Mouse (Mus musculus) spleen, adult 2 months (tissue): ENCODE measurements around the gene Tvp23b. TPM values are rescaled to one million over a fixed set of nuclear protein-coding genes. Genes with fewer than 3 reads are reported as not detected.

Source experiments
- DNase-seq, 2 experiments: peaks; one replicate each; pipeline versions ENCODE4 v3.0.0 to v3.0.0-alpha.2; 2012 to 2021; ENCODE audit warnings: low spot score in 2 of 2, low read depth in 1 of 2
- H3K27ac ChIP-seq: fragments of 200-500 bp; 2 replicates; pipeline ENCODE4 v1.5.1; 2012; ENCODE audit warnings: low read length, inconsistent platforms; ENCODE audit not compliant: insufficient read depth
- H3K27me3 ChIP-seq: fragments of 200-500 bp; 2 replicates; pipeline ENCODE4 v1.6.1; 2012; ENCODE audit warnings: mild to moderate bottlenecking, moderate library complexity, low read length, inconsistent platforms; ENCODE audit not compliant: control insufficient read depth, insufficient read depth
- H3K36me3 ChIP-seq: fragments of 200-500 bp; 2 replicates; pipeline ENCODE4 v1.6.1; 2012; ENCODE audit warnings: mild to moderate bottlenecking, low read length, inconsistent platforms; ENCODE audit not compliant: control insufficient read depth, insufficient read depth
- H3K4me1 ChIP-seq: fragments of 200-500 bp; 2 replicates; pipeline ENCODE4 v1.6.1; 2011; ENCODE audit warnings: inconsistent platforms; ENCODE audit not compliant: control insufficient read depth, insufficient read depth, insufficient read length
- H3K4me3 ChIP-seq: fragments of 200-500 bp; 2 replicates; pipeline ENCODE4 v1.5.1; 2011; ENCODE audit warnings: mild to moderate bottlenecking, inconsistent platforms; ENCODE audit not compliant: insufficient read depth, insufficient read length; ENCODE audit errors: extremely low read depth
- CTCF ChIP-seq: fragments of 200-500 bp; IDR thresholded peaks from 2 replicates; pipeline ENCODE4 v1.5.1; 2011; ENCODE audit warnings: mild to moderate bottlenecking, inconsistent platforms; ENCODE audit not compliant: insufficient read depth, insufficient read length, insufficient replicate concordance; ENCODE audit errors: extremely low read depth
- POLR2A ChIP-seq: fragments of 200-500 bp; IDR thresholded peaks from 2 replicates; pipeline ENCODE4 v1.6.1; 2011; ENCODE audit warnings: low read depth, low read length, inconsistent platforms
- whole genome bisulfite sequencing: fragments of 180-500 bp; shearing (Covaris S2); methylation state at CpG from one replicate; pipeline ENCODE4 v1.1.7; 2018; 5-methylcytosine and 5-hydroxymethylcytosine counted together
- polyA plus RNA-seq: library from polyadenylated mRNA; depleted of rRNA; stranded (reverse); fragments of >200 nt; gene quantifications from 2 replicates; pipeline ENCODE4 v1.2.3, GENCODE M21; 2012

Gene Tvp23b
- polyA plus RNA-seq, 1 experiment, result 6.2 TPM

- no peak for TF ChIP-seq POLR2A
- TF ChIP-seq CTCF, result no peak
- Histone ChIP-seq H3K27me3 (no peaks in the 10 kb centered on the region), H3K4me3 (no peak overlapping the region), H3K27ac (no peak overlapping the region), H3K4me1 (no peaks in the 10 kb centered on the region), H3K36me3 (no peaks in the 10 kb centered on the region)
- WGBS, result 87% methylated on average over 11 of the region's 11 CpGs
- no peak for DNase-seq
Measured at GRCm38 (mm10) chr11:62934795-62935514, 55.7 kb downstream of the Tvp23b start.

- Histone ChIP-seq H3K4me3 (no peak overlapping the region), H3K4me1 (no peaks in the 10 kb centered on the region), H3K27ac (no peak overlapping the region), H3K36me3 (no peaks in the 10 kb centered on the region), H3K27me3 (no peaks in the 10 kb centered on the region)
- no peak for TF ChIP-seq CTCF
- no peak for TF ChIP-seq POLR2A
- WGBS, result 49% methylated on average over 6 of the region's 6 CpGs
- no peak for DNase-seq
Measured at GRCm38 (mm10) chr11:62937986-62938385, 58.7 kb downstream of the Tvp23b start.

GRCm38 (mm10) chr11:62938921-62939320 is 59.7 kb downstream of the Tvp23b start:
- no peaks in the 10 kb centered on the region for H3K27me3 ChIP-seq
- H3K4me1 ChIP-seq, result no peaks in the 10 kb centered on the region
- no peak for DNase-seq
- 69% methylated on average over 5 of the region's 5 CpGs for WGBS
- H3K27ac ChIP-seq, result no peak overlapping the region
- TF ChIP-seq POLR2A (no peak), CTCF (no peak)
- no peak overlapping the region for H3K4me3 ChIP-seq
- no peaks in the 10 kb centered on the region for H3K36me3 ChIP-seq

- Histone ChIP-seq H3K4me3 (no peak overlapping the region), H3K4me1 (no peaks in the 10 kb centered on the region), H3K27me3 (no peaks in the 10 kb centered on the region), H3K36me3 (no peaks in the 10 kb centered on the region), H3K27ac (no peak overlapping the region)
- TF ChIP-seq CTCF (no peak), POLR2A (no peak)
- DNase-seq, result no peak
- WGBS, result 84% methylated on average over 3 of the region's 3 CpGs
Measured at GRCm38 (mm10) chr11:62940176-62940575, 60.9 kb downstream of the Tvp23b start.

- Histone ChIP-seq H3K4me3 (no peak overlapping the region), H3K36me3 (no peaks in the 10 kb centered on the region), H3K27ac (no peak overlapping the region), H3K4me1 (no peaks in the 10 kb centered on the region), H3K27me3 (no peaks in the 10 kb centered on the region)
- 46% methylated on average over 6 of the region's 6 CpGs for WGBS
- TF ChIP-seq CTCF, result no peak
- no peak for TF ChIP-seq POLR2A
- no peak for DNase-seq
Measured at GRCm38 (mm10) chr11:62943538-62943937, 64.3 kb downstream of the Tvp23b start.

- no peak for TF ChIP-seq CTCF
- TF ChIP-seq POLR2A, result no peak
- Histone ChIP-seq H3K27me3 (no peaks in the 10 kb centered on the region), H3K4me3 (no peak overlapping the region), H3K27ac (no peak overlapping the region), H3K36me3 (no peaks in the 10 kb centered on the region), H3K4me1 (no peaks in the 10 kb centered on the region)
- 83% methylated on average over 4 of the region's 4 CpGs for WGBS
- DNase-seq, result no peak
Measured at GRCm38 (mm10) chr11:62945514-62945913, 66.3 kb downstream of the Tvp23b start.

- TF ChIP-seq POLR2A (no peak), CTCF (no peak)
- Histone ChIP-seq H3K27me3 (no peaks in the 10 kb centered on the region), H3K36me3 (no peaks in the 10 kb centered on the region), H3K27ac (no peak overlapping the region), H3K4me1 (no peaks in the 10 kb centered on the region), H3K4me3 (no peak overlapping the region)
- no peak for DNase-seq
- WGBS, result 77% methylated on average over 1 of the region's 1 CpGs
Measured at GRCm38 (mm10) chr11:62949548-62949947, 70.3 kb downstream of the Tvp23b start.
